Mouse (Mus musculus): ENCODE results near the gene Klhl15. TPM values are rescaled to one million over a fixed set of nuclear protein-coding genes. Genes with fewer than 3 reads are reported as not detected.

The Klhl15 gene
- polyA plus RNA-seq (2014; fragmentation: Illumina TruSeq; extraction: RNeasy Lipid Tissue Mini Kit (QIAGEN cat#74804); ENCODE audit: low read depth, low replicate concordance) = 18.0 TPM

GRCm38 (mm10) chrX:94234532-94235189, at the start of gene Klhl15:
TSS of gene Klhl15 (plus strand) at chrX:94234599.

DNA sequence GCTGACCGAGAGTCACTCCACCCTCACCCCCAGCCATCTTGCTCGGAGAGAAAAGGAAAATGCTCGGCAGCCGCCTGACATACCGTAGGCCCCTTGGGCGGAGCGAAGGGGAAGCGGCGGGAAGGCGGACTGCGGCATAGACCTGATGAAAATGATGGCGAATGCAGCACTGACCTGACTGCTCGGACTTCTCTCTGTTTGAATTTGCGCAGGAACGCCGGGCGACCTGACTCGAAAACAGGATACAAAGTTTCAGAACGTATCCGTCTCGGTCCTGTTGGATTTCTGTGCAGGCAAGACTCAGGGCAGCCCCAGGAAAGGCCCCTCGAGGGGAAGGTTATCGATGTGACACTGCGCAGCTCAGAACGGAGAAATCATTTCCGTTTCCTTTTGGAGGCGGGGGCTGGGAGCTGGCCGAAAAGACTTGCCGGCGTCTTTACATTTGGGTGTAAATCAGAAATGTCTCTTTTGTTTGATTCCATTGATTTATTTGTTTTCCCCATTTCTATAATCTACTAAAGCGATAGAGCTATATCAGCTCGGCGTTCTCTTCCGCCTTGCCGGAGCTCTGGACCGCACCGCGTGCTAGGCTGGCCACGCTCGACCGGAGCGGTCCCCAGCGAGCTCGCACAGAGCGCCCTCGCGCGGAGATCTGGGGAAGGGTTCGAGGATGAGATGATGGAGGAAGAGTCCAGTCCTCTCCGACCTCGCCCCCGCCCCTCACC, 21.6 kb upstream of the Klhl15 start, which contains the start of gene Eif2s3x:
Eif2s3x (minus strand) TSS at position 266 of the 725 bp plus-strand sequence.

Other genes with a start within 250 kb of the Klhl15 start
- 66.5 TPM for gene Zfx, start 110.9 kb upstream of the Klhl15 start, polyA plus RNA-seq (2014; fragmentation: Illumina TruSeq; extraction: RNeasy Lipid Tissue Mini Kit (QIAGEN cat#74804); ENCODE audit: low read depth, low replicate concordance)
- 389 TPM for gene Eif2s3x, start 21.7 kb upstream of the Klhl15 start, polyA plus RNA-seq (2014; fragmentation: Illumina TruSeq; extraction: RNeasy Lipid Tissue Mini Kit (QIAGEN cat#74804); ENCODE audit: low read depth, low replicate concordance)
- gene Fam90a1b, start 132.2 kb downstream of the Klhl15 start, polyA plus RNA-seq (2014; fragmentation: Illumina TruSeq; extraction: RNeasy Lipid Tissue Mini Kit (QIAGEN cat#74804); ENCODE audit: low read depth, low replicate concordance) = not detected
- gene Apoo, start 132.5 kb downstream of the Klhl15 start, polyA plus RNA-seq (2014; fragmentation: Illumina TruSeq; extraction: RNeasy Lipid Tissue Mini Kit (QIAGEN cat#74804); ENCODE audit: low read depth, low replicate concordance) = 266 TPM